Mouse (Mus musculus): ENCODE data around the gene Prpf40a. TPM values are rescaled to one million over a fixed set of nuclear protein-coding genes. Genes with fewer than 3 reads are reported as not detected.

Gene Prpf40a
- polyA plus RNA-seq, 1 experiment = 28.6 TPM

DNA sequence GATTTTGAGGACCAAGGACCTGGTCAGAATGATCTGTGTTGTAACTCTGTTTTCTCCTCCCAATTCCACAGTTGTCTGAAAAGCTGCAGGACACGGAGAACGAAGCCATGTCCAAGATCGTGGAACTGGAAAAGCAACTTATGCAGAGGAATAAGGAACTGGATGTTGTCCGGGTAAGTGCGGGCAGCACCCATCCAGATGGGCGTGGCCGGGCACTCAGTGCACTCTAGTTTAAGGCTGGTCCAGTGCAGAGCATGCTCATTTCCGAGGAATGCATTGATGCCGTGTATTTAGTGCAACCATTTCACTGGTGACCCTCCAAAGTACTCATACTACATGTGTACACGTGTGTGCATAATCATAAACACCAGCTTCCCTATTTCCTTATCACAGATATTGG, 85.7 kb downstream of the Prpf40a start:
- no peak for DNase-seq (ENCODE audit: low read depth)
- no peak for TF ChIP-seq CTCF (IDR thresholded peaks at IDR 0.05; ENCODE audit: borderline replicate concordance, extremely low read depth, insufficient read depth, insufficient read length)
- TF ChIP-seq POLR2A (IDR thresholded peaks at IDR 0.05; ENCODE audit: borderline replicate concordance, extremely low read depth, insufficient read depth, insufficient read length, poor library complexity, severe bottlenecking) = no peak

DNA sequence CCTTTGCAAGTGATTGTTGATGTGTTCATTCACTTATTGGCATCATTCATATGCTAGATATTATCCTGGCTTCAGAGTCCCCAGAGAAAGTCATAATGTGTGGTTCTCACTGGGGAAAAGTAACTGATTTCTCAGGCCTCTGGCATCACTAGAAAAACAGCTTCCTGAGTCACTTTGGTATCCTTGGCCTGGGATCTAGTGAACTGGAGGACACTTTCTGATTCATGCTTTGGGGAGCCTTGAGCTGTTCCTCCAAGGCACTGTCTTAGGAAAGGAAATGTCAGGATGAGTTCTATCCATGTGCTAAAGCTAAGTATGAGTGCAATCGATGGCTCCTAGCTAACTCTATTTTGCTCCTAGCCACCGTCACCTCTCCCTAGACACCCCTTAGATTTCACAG, 88.2 kb downstream of the Prpf40a start:
- TF ChIP-seq CTCF (IDR thresholded peaks at IDR 0.05; ENCODE audit: borderline replicate concordance, extremely low read depth, insufficient read depth, insufficient read length) (no peak), POLR2A (IDR thresholded peaks at IDR 0.05; ENCODE audit: borderline replicate concordance, extremely low read depth, insufficient read depth, insufficient read length, poor library complexity, severe bottlenecking) (no peak)
- no peak for DNase-seq (ENCODE audit: low read depth)

DNA sequence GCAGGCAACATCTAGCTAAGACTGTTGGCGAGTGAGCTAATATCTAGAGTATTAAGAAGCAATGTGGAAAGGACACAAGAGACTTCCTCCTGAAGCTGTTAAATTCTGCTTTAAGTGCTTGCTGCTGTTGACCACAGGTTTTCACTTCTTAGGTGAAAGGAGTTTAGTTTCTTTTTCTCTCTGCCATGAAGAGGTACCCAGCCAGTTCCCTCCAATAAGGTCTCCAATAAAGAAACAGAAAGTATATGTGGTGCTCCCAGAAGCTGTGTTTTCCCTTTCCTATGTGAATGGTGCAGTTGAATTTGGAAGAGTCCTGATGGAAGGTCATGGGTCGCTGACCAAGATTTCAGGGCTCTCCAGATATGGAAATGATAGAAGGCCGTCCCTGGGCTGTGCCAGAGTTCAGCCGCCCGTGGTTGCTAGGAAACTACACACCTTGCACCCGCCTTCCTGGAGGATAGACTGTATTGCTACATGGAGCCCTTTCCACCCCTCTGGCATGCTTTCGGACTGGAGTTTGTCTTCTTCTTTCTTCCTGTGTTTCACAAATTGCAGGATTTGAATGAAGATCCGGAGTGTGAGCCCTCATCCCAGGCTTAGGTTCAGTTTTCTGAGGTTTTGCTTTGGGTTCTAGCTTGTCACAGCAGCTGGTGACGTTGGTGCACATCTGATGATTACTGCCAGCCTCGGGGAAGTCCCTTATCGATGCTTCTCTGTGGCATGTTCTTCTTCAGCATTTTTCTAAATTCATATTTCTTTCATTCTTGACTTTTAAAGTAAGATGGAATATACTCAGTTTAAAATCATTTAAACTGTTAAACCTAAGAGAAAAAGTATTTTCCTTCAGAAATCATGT, 89.0 kb downstream of the Prpf40a start:
- no peak for DNase-seq (ENCODE audit: low read depth)
- TF ChIP-seq CTCF (IDR thresholded peaks at IDR 0.05; ENCODE audit: borderline replicate concordance, extremely low read depth, insufficient read depth, insufficient read length) (no peak), POLR2A (IDR thresholded peaks at IDR 0.05; ENCODE audit: borderline replicate concordance, extremely low read depth, insufficient read depth, insufficient read length, poor library complexity, severe bottlenecking) (no peak)

DNA sequence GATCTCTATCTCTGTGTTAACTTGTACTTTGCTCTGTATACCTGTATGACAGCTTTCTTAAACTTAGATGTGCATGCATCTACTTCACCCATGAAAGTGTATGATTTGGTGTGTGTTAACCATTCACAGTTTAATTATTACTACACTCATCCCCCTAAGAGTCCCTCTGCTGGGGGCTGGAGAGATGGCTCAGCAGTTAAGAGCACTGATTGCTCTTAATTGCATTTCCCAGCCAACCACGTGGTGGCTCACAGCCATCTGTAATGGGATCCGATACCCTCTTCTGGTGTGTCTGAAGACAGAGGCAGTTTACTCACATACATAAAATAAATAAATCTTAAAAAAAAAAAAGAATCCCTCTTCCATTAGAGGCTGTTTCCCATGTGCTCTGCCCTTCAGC, 91.0 kb downstream of the Prpf40a start:
- 0 out of 2 replicates have a peak, but pooled peaks have one; percentile 10 for TF ChIP-seq CTCF (IDR thresholded peaks at IDR 0.05; ENCODE audit: borderline replicate concordance, extremely low read depth, insufficient read depth, insufficient read length)
- TF ChIP-seq POLR2A (IDR thresholded peaks at IDR 0.05; ENCODE audit: borderline replicate concordance, extremely low read depth, insufficient read depth, insufficient read length, poor library complexity, severe bottlenecking) = no peak
- peak; percentile 64 for DNase-seq (ENCODE audit: low read depth)

DNA sequence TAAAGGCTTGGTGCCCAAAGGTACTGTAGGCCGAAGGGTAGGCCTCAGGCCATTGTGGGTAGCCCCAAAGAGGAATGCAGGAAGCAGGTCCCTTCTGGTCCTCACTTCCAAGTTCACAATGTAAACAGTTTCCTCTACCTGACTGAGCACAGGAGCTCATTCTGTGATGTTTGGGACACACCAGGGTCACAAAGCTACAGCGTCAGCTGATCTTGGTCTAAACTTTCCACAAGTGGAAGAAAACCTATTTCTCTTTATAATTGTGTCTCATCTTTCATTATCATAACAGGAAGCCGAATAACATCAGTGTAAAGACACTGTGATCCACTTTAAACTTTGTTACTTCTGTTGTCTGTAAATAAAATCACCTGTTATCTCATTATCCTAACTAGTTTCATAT, 95.6 kb downstream of the Prpf40a start:
- no peak for TF ChIP-seq POLR2A (IDR thresholded peaks at IDR 0.05; ENCODE audit: borderline replicate concordance, extremely low read depth, insufficient read depth, insufficient read length, poor library complexity, severe bottlenecking)
- TF ChIP-seq CTCF (IDR thresholded peaks at IDR 0.05; ENCODE audit: borderline replicate concordance, extremely low read depth, insufficient read depth, insufficient read length) = no peak
- no peak for DNase-seq (ENCODE audit: low read depth)

DNA sequence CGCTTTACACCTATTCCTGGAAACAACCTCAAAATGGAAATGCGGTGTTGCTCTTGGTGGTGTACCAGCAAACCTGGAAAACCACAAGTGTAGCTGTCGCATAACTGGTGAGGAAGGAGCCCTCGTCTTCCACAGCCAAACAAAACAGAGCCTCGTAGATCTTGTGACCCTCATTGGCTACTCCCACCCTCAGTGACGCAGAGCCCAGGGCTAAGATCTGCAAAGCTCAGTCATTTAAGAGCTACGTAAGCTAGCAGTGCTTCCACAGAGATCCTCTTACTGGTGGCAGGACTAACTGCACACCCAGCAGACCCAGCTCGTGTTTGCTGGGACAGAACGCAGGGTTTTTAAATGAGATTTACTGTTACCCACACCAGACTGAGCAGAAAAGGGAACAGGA, 96.1 kb downstream of the Prpf40a start:
- TF ChIP-seq CTCF (IDR thresholded peaks at IDR 0.05; ENCODE audit: borderline replicate concordance, extremely low read depth, insufficient read depth, insufficient read length) = no peak
- no peak for TF ChIP-seq POLR2A (IDR thresholded peaks at IDR 0.05; ENCODE audit: borderline replicate concordance, extremely low read depth, insufficient read depth, insufficient read length, poor library complexity, severe bottlenecking)
- no peak for DNase-seq (ENCODE audit: low read depth)

DNA sequence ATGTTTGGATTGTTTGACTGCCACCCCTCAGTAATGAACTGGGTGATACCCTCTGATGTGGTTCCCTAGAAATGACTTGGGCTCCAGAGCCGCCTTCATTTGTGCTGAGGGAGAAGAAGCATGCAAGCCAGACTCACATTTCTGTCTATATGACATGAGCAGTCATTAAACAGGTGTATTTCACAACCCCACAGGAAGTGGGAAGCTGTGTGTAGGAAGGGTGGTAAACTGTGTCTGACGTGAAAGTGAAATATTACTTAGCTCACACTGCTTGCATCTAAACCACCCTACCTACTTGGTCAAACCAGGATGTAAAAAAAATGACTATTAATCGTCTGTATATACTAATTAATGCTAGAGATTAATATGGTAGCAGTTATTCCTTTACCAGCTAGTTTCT, 102.3 kb downstream of the Prpf40a start:
- TF ChIP-seq CTCF (IDR thresholded peaks at IDR 0.05; ENCODE audit: borderline replicate concordance, extremely low read depth, insufficient read depth, insufficient read length) = no peak
- DNase-seq (ENCODE audit: low read depth) = no peak

DNA sequence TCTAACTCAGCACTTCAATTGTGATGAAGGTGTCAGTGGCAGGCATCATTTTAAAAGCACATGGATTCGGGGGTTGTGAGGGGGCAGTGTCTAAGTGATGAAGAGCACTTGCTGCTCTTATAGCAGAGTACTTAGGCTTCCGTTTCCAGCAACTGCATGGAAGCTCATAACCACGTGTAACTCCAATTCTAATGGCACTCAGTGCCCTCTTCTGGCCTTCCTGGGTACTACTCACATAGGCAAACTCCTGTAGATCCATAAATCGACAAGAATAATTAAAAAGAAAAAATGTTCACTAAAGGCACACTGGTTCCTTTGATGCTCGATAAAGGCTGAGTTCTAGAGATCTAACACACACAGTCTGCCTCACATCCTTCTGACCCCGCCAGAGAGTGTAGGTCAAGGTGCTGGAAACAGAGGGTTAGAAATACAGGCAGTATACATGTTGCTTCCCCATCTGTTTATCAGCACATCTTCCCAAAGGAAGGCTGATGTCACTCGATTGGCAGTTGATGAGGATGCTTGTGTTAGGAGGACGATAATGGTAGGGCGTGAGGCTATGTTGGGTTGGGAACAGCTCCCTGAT, 105.4 kb downstream of the Prpf40a start:
- DNase-seq (ENCODE audit: low read depth) = peak; percentile 61
- peak; percentile 54; the same call in 1 of the 2 replicates for TF ChIP-seq CTCF (IDR thresholded peaks at IDR 0.05; ENCODE audit: borderline replicate concordance, extremely low read depth, insufficient read depth, insufficient read length)
- TF ChIP-seq POLR2A (IDR thresholded peaks at IDR 0.05; ENCODE audit: borderline replicate concordance, extremely low read depth, insufficient read depth, insufficient read length, poor library complexity, severe bottlenecking) = no peak

Other genes with a start within 250 kb of the Prpf40a start
- 28.7 and 42.5 TPM in 2 replicates for gene Arl6ip6, start 442 bp upstream of the Prpf40a start, polyA plus RNA-seq (2012; rRNA removed)

All from brain, embryonic 14.5 days (tissue).